Mouse (Mus musculus): ENCODE measurements at regions not wholly inside any gene's neighbourhood (a gene's known extent, or its start where the extent isn't known, plus 50 kb on each side); places are given as distances from the start of the nearest gene placed in this dataset.

- ATAC-seq (ENCODE audit: insufficient number of reproducible peaks, insufficient read depth, low FRiP score, low TSS enrichment, low read depth), result no peak
- no peak overlapping the region for H3K4me2 ChIP-seq
- H3K9ac ChIP-seq, result no peak overlapping the region
- H3K27me3 ChIP-seq, result no peaks in the 10 kb centered on the region
- no peak overlapping the region for H3K27ac ChIP-seq
- WGBS, result 76% methylated on average over 1 of the region's 1 CpGs
- H3K4me1 ChIP-seq, result no peaks in the 10 kb centered on the region
- no peaks in the 10 kb centered on the region for H3K9me3 ChIP-seq
- no peak overlapping the region for H3K4me3 ChIP-seq
- H3K36me3 ChIP-seq, result no peaks in the 10 kb centered on the region
Observed at GRCm38 (mm10) chr1:35000801-35001200, 151.0 kb downstream of the Plekhb2 start.

GRCm38 (mm10) chr1:35017471-35017870 is 167.7 kb downstream of the Plekhb2 start:
- no peak for ATAC-seq (ENCODE audit: insufficient number of reproducible peaks, insufficient read depth, low FRiP score, low TSS enrichment, low read depth)
- Histone ChIP-seq H3K9me3 (no peaks in the 10 kb centered on the region), H3K4me2 (no peak overlapping the region), H3K4me1 (no peaks in the 10 kb centered on the region), H3K36me3 (no peaks in the 10 kb centered on the region), H3K27ac (no peak overlapping the region), H3K9ac (no peak overlapping the region), H3K27me3 (no peaks in the 10 kb centered on the region), H3K4me3 (no peak overlapping the region)
- 67% methylated on average over 4 of the region's 4 CpGs for WGBS

GRCm38 (mm10) chr1:35032619-35033018 is 182.8 kb downstream of the Plekhb2 start:
- 55% methylated on average over 4 of the region's 4 CpGs for whole genome bisulfite sequencing
- no peak for ATAC-seq (ENCODE audit: insufficient number of reproducible peaks, insufficient read depth, low FRiP score, low TSS enrichment, low read depth)
- H3K27me3 ChIP-seq, result no peaks in the 10 kb centered on the region
- no peak overlapping the region for H3K4me2 ChIP-seq
- no peaks in the 10 kb centered on the region for H3K4me1 ChIP-seq
- H3K27ac ChIP-seq, result no peak overlapping the region
- no peaks in the 10 kb centered on the region for H3K36me3 ChIP-seq
- no peak overlapping the region for H3K9ac ChIP-seq
- H3K4me3 ChIP-seq, result no peak overlapping the region
- H3K9me3 ChIP-seq, result no peaks in the 10 kb centered on the region

- H3K4me3 ChIP-seq, result no peak overlapping the region
- H3K4me2 ChIP-seq, result no peak overlapping the region
- no peaks in the 10 kb centered on the region for H3K27me3 ChIP-seq
- no peaks in the 10 kb centered on the region for H3K9me3 ChIP-seq
- no peaks in the 10 kb centered on the region for H3K4me1 ChIP-seq
- no peak for ATAC-seq (ENCODE audit: insufficient number of reproducible peaks, insufficient read depth, low FRiP score, low TSS enrichment, low read depth)
- no peak overlapping the region for H3K9ac ChIP-seq
- WGBS, result 89% methylated on average over 1 of the region's 1 CpGs
- no peaks in the 10 kb centered on the region for H3K36me3 ChIP-seq
- no peak overlapping the region for H3K27ac ChIP-seq
Observed at GRCm38 (mm10) chr1:35072811-35073210, 223.0 kb downstream of the Plekhb2 start.

- H3K9me3 ChIP-seq, result no peaks in the 10 kb centered on the region
- H3K27me3 ChIP-seq, result no peaks in the 10 kb centered on the region
- no peak for ATAC-seq (ENCODE audit: insufficient number of reproducible peaks, insufficient read depth, low FRiP score, low TSS enrichment, low read depth)
- no peaks in the 10 kb centered on the region for H3K36me3 ChIP-seq
- 48% methylated on average over 1 of the region's 1 CpGs for WGBS
- no peak overlapping the region for H3K9ac ChIP-seq
- no peak overlapping the region for H3K4me3 ChIP-seq
- H3K27ac ChIP-seq, result no peak overlapping the region
- no peak overlapping the region for H3K4me2 ChIP-seq
- H3K4me1 ChIP-seq, result no peaks in the 10 kb centered on the region
Observed at GRCm38 (mm10) chr1:35094873-35095272, 245.1 kb downstream of the Plekhb2 start.

GRCm38 (mm10) chr1:35095785-35096184 is 246.0 kb downstream of the Plekhb2 start:
- Histone ChIP-seq H3K9me3 (no peaks in the 10 kb centered on the region), H3K4me3 (no peak overlapping the region), H3K27ac (no peak overlapping the region), H3K4me1 (no peaks in the 10 kb centered on the region), H3K9ac (no peak overlapping the region), H3K27me3 (no peaks in the 10 kb centered on the region), H3K4me2 (no peak overlapping the region), H3K36me3 (no peaks in the 10 kb centered on the region)
- ATAC-seq (ENCODE audit: insufficient number of reproducible peaks, insufficient read depth, low FRiP score, low TSS enrichment, low read depth), result no peak
- WGBS, result 81% methylated on average over 2 of the region's 2 CpGs

GRCm38 (mm10) chr1:35106665-35107064 is 256.9 kb downstream of the Plekhb2 start:
- WGBS, result 86% methylated on average over 1 of the region's 1 CpGs
- peak; percentile 59; the same call in 1 of the 2 replicates for ATAC-seq (ENCODE audit: insufficient number of reproducible peaks, insufficient read depth, low FRiP score, low TSS enrichment, low read depth)

GRCm38 (mm10) chr1:35109801-35110200 is 260.0 kb downstream of the Plekhb2 start:
- WGBS, result 52% methylated on average over 1 of the region's 1 CpGs
- no peak for ATAC-seq (ENCODE audit: insufficient number of reproducible peaks, insufficient read depth, low FRiP score, low TSS enrichment, low read depth)
- no peaks in the 10 kb centered on the region for H3K27me3 ChIP-seq

More at GRCm38 (mm10) chr1:35106665-35107064, 256.9 kb downstream of the Plekhb2 start:
- Histone ChIP-seq H3K4me3 (no peak overlapping the region), H3K36me3 (no peaks in the 10 kb centered on the region), H3K9me3 (no peaks in the 10 kb centered on the region), H3K4me1 (no peaks in the 10 kb centered on the region), H3K27ac (no peak overlapping the region), H3K4me2 (no peak overlapping the region), H3K9ac (no peak overlapping the region), H3K27me3 (no peaks in the 10 kb centered on the region)

GRCm38 (mm10) chr1:35115521-35115920 is 265.7 kb downstream of the Plekhb2 start:
- H3K9ac ChIP-seq, result no peak overlapping the region
- no peaks in the 10 kb centered on the region for H3K36me3 ChIP-seq
- H3K27me3 ChIP-seq, result no peaks in the 10 kb centered on the region
- no peak overlapping the region for H3K27ac ChIP-seq
- H3K9me3 ChIP-seq, result peaks cover 15% of the 10 kb centered on the region
- no peak overlapping the region for H3K4me2 ChIP-seq
- H3K4me3 ChIP-seq, result no peak overlapping the region
- no peaks in the 10 kb centered on the region for H3K4me1 ChIP-seq
- no peak for ATAC-seq (ENCODE audit: insufficient number of reproducible peaks, insufficient read depth, low FRiP score, low TSS enrichment, low read depth)

More at GRCm38 (mm10) chr1:35109801-35110200, 260.0 kb downstream of the Plekhb2 start:
- H3K27ac ChIP-seq, result no peak overlapping the region
- no peaks in the 10 kb centered on the region for H3K9me3 ChIP-seq
- H3K9ac ChIP-seq, result no peak overlapping the region
- H3K36me3 ChIP-seq, result no peaks in the 10 kb centered on the region
- H3K4me3 ChIP-seq, result no peak overlapping the region
- H3K4me1 ChIP-seq, result no peaks in the 10 kb centered on the region
- no peak overlapping the region for H3K4me2 ChIP-seq

DNA sequence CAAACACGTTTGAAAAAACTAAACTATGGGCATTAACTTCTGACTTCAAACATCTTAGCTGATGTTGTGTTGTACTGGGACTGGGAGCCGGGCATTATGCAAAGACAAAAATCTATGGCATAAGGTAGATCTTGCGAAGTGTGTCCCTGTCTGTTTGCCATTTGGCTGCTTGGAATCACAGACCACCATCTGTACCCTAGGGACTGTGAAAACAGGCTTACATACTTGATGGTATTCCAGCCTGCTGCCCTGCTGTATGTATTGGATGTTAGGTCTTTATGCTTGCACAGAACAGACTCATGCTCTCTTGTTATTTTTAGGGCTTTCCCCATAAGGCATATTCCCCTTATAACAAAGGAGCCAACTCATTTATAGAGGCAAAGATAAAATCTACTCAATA is 288.1 kb downstream of the Plekhb2 start:
- no peak overlapping the region for H3K4me3 ChIP-seq
- H3K36me3 ChIP-seq, result no peaks in the 10 kb centered on the region
- H3K4me2 ChIP-seq, result no peak overlapping the region
- no peak overlapping the region for H3K9ac ChIP-seq
- peaks cover 3% of the 10 kb centered on the region; the same call in 1 of the 2 replicates for H3K9me3 ChIP-seq
- H3K27ac ChIP-seq, result no peak overlapping the region
- H3K4me1 ChIP-seq, result no peaks in the 10 kb centered on the region
- H3K27me3 ChIP-seq, result no peaks in the 10 kb centered on the region
- WGBS, result 79% methylated on average over 3 of the region's 3 CpGs
- no peak for ATAC-seq (ENCODE audit: insufficient number of reproducible peaks, insufficient read depth, low FRiP score, low TSS enrichment, low read depth)

DNA sequence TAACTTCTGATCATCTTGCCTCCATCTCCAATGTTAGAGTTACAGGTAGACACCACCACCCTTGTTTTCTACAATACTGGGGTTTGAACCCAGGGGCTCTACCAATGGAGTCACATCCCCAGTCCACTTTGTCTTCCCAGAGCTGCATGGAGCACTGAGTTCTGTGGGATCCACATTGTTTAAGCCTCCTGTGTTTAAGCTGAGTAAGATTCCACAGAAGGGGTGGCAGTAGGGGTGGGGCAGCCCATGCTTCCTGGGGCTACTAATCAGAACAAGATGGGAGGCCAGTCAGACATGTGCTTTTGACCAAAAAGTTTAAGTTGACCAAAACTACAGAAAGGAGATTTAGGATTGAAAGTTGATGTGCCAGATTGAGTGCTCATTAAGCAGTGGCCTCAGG is 299.3 kb downstream of the Plekhb2 start:
- H3K9ac ChIP-seq, result no peak overlapping the region
- no peaks in the 10 kb centered on the region for H3K4me1 ChIP-seq
- H3K4me2 ChIP-seq, result no peak overlapping the region
- no peak for ATAC-seq (ENCODE audit: insufficient number of reproducible peaks, insufficient read depth, low FRiP score, low TSS enrichment, low read depth)
- no peak overlapping the region for H3K4me3 ChIP-seq
- H3K36me3 ChIP-seq, result no peaks in the 10 kb centered on the region
- H3K27me3 ChIP-seq, result no peaks in the 10 kb centered on the region
- H3K27ac ChIP-seq, result no peak overlapping the region
- H3K9me3 ChIP-seq, result no peaks in the 10 kb centered on the region

DNA sequence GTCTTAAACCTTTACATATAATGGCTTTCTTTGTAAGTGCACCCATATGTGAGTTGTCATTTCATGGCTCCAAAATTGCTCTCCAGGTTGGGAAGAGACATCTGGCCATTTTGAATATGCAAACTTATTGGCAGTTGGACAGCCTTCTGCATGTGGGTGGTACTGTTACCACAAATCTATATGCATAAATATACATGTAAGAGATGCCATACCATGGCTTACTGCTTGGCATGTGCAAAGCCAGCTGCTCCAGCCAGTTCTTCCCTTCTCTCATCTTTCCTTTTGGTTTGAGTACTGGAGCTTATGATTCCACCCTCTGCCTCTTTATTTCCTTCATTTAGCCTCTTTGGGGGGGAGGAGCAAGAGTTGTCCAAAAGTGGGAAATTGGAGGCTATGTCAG is 312.7 kb downstream of the Plekhb2 start:
- Histone ChIP-seq H3K36me3 (no peaks in the 10 kb centered on the region), H3K4me2 (no peak overlapping the region), H3K9me3 (no peaks in the 10 kb centered on the region), H3K27me3 (no peaks in the 10 kb centered on the region), H3K9ac (no peak overlapping the region), H3K4me3 (no peak overlapping the region), H3K4me1 (no peaks in the 10 kb centered on the region), H3K27ac (no peak overlapping the region)
- ATAC-seq (ENCODE audit: insufficient number of reproducible peaks, insufficient read depth, low FRiP score, low TSS enrichment, low read depth), result no peak

GRCm38 (mm10) chr1:35200656-35201055 is 350.9 kb downstream of the Plekhb2 start:
- Histone ChIP-seq H3K9me3 (no peaks in the 10 kb centered on the region), H3K27me3 (no peaks in the 10 kb centered on the region), H3K9ac (no peak overlapping the region), H3K36me3 (no peaks in the 10 kb centered on the region), H3K4me2 (no peak overlapping the region), H3K27ac (no peak overlapping the region), H3K4me1 (no peaks in the 10 kb centered on the region), H3K4me3 (no peak overlapping the region)
- no peak for ATAC-seq (ENCODE audit: insufficient number of reproducible peaks, insufficient read depth, low FRiP score, low TSS enrichment, low read depth)
- 79% methylated on average over 2 of the region's 2 CpGs for WGBS
